Mouse (Mus musculus): ENCODE data around the gene Adamts12. TPM values are rescaled to one million over a fixed set of nuclear protein-coding genes. Genes with fewer than 3 reads are reported as not detected.

Adamts12 gene
- total RNA-seq (2023), result not detected

GRCm38 (mm10) chr15:11064558-11065411 is at the start of gene Adamts12:
Gene Adamts12 (plus strand): TSS chr15:11064790.

GRCm38 (mm10) chr15:11037711-11038110 is 26.9 kb upstream of the Adamts12 start, which contains the start of gene Rxfp3:
Gene Rxfp3 (minus strand): TSS chr15:11037991.

Other genes starting within 250 kb of the Adamts12 start
- not detected for gene C1qtnf3, start 112.5 kb upstream of the Adamts12 start, total RNA-seq (2023)
- gene Amacr, start 83.0 kb upstream of the Adamts12 start, total RNA-seq (2023), result 1 to 10 TPM; 5.9 to 8.9 TPM
- not detected for gene Slc45a2, start 64.1 kb upstream of the Adamts12 start, total RNA-seq (2023)
- gene Rxfp3, start 26.8 kb upstream of the Adamts12 start, total RNA-seq (2023), result not detected

Data from B cell, adult 67 days (primary cell).